Mouse (Mus musculus) MEL (cell line): ENCODE results near the gene Pyy. TPM values are rescaled to one million over a fixed set of nuclear protein-coding genes. Genes with fewer than 3 reads are reported as not detected.

Experiments used
- DNase-seq: peaks from one replicate; pipeline ENCODE4 v3.0.0; 2011; ENCODE audit warnings: low read depth, low spot score
- H3K27ac ChIP-seq: 2 replicates; pipeline ENCODE4 v1.5.1; 2012; ENCODE audit warnings: low read depth, mild to moderate bottlenecking, control low read depth, low read length, moderate library complexity; ENCODE audit not compliant: control insufficient read depth
- H3K27me3 ChIP-seq, 2 experiments: fragments of 150-350 bp in 1 of 2; sonication (generic) in 1 of 2; 2 replicates each; pipeline ENCODE4 v1.6.1; 2012; ENCODE audit warnings: low read length in 2 of 2, mild to moderate bottlenecking in 2 of 2, improper control_type of control experiment in 1 of 2, moderate library complexity in 1 of 2; ENCODE audit not compliant: insufficient read depth in 2 of 2, control insufficient read depth in 1 of 2
- H3K36me3 ChIP-seq, 2 experiments: 2 replicates each; pipeline ENCODE4 v1.6.1; 2012 to 2014; ENCODE audit warnings: low read length in 2 of 2, improper control_type of control experiment in 1 of 2, inconsistent platforms in 1 of 2, mild to moderate bottlenecking in 1 of 2; ENCODE audit not compliant: insufficient read depth in 2 of 2, control insufficient read depth in 1 of 2
- H3K4me1 ChIP-seq, 2 experiments: fragments of 150-350 bp in 1 of 2; sonication (generic) in 1 of 2; 2 replicates each; pipeline ENCODE4 v1.6.1; 2012; ENCODE audit warnings: low read length in 2 of 2, improper control_type of control experiment in 1 of 2, mild to moderate bottlenecking in 1 of 2; ENCODE audit not compliant: insufficient read depth in 2 of 2, control insufficient read depth in 1 of 2
- H3K4me3 ChIP-seq, 2 experiments: fragments of 150-350 bp in 1 of 2; sonication (generic) in 1 of 2; 2 replicates each; pipeline ENCODE4 v1.5.1; 2012; ENCODE audit warnings: low read depth in 2 of 2, low read length in 2 of 2, mild to moderate bottlenecking in 2 of 2, moderate library complexity in 2 of 2, control low read depth in 1 of 2, improper control_type of control experiment in 1 of 2; ENCODE audit not compliant: control insufficient read depth in 1 of 2, insufficient read depth in 1 of 2
- H3K79me2 ChIP-seq: 2 replicates; pipeline ENCODE4 v1.6.1; 2012; ENCODE audit warnings: mild to moderate bottlenecking, low read length, moderate library complexity; ENCODE audit not compliant: control insufficient read depth, poor library complexity, insufficient read depth
- H3K9ac ChIP-seq: 2 replicates; pipeline ENCODE4 v1.6.1; 2012; ENCODE audit warnings: low read depth, mild to moderate bottlenecking, control low read depth, low read length, moderate library complexity; ENCODE audit not compliant: control insufficient read depth, poor library complexity, severe bottlenecking
- H3K9me3 ChIP-seq: fragments of 150-350 bp; sonication (generic); replicated peaks from 2 replicates; pipeline ENCODE4 v1.6.1; 2012; ENCODE audit warnings: mild to moderate bottlenecking, low read length, improper control_type of control experiment, moderate library complexity; ENCODE audit not compliant: insufficient read depth
- CTCF ChIP-seq, 3 experiments: IDR thresholded peaks in 2 of 3; conservative IDR thresholded peaks in 1 of 3; 2 replicates each; pipeline ENCODE4 v1.5.1; 2011 to 2012; ENCODE audit warnings: low read length in 3 of 3, low read depth in 2 of 3, mild to moderate bottlenecking in 2 of 3, improper control_type of control experiment in 1 of 3, inconsistent platforms in 1 of 3, mixed read lengths in 1 of 3, moderate library complexity in 1 of 3; ENCODE audit not compliant: control insufficient read depth in 1 of 3, insufficient read depth in 1 of 3, poor library complexity in 1 of 3, severe bottlenecking in 1 of 3
- GATA1 ChIP-seq: IDR thresholded peaks from 2 replicates; pipeline ENCODE4 v1.6.1; 2011; ENCODE audit warnings: low read depth, low read length, improper control_type of control experiment
- KAT2A ChIP-seq: conservative IDR thresholded peaks from 2 replicates; pipeline ENCODE4 v1.6.1; 2012; ENCODE audit warnings: low read depth, low read length, improper control_type of control experiment, inconsistent platforms
- MAX ChIP-seq: IDR thresholded peaks from 2 replicates; pipeline ENCODE4 v1.6.1; 2011; ENCODE audit warnings: low read length, improper control_type of control experiment
- MYB ChIP-seq: IDR thresholded peaks from 2 replicates; pipeline ENCODE4 v1.6.1; 2011; ENCODE audit warnings: mild to moderate bottlenecking, low read depth, low read length, improper control_type of control experiment
- MYC ChIP-seq: IDR thresholded peaks from 2 replicates; pipeline ENCODE4 v1.6.1; 2011; ENCODE audit warnings: low read depth, mild to moderate bottlenecking, low read length, improper control_type of control experiment, moderate library complexity
- POLR2AphosphoS2 ChIP-seq: IDR thresholded peaks from 2 replicates; pipeline ENCODE4 v1.6.1; 2011; ENCODE audit warnings: low read length, improper control_type of control experiment
- RAD21 ChIP-seq: IDR thresholded peaks from 2 replicates; pipeline ENCODE4 v1.6.1; 2011; ENCODE audit warnings: mild to moderate bottlenecking, low read depth, low read length, improper control_type of control experiment
- RCOR1 ChIP-seq: IDR thresholded peaks from 2 replicates; pipeline ENCODE4 v1.6.1; 2012; ENCODE audit warnings: low read depth, mild to moderate bottlenecking, inconsistent platforms, low read length, improper control_type of control experiment
- SIN3A ChIP-seq: IDR thresholded peaks from 2 replicates; pipeline ENCODE4 v1.6.1; 2012; ENCODE audit warnings: low read length, improper control_type of control experiment, inconsistent platforms
- SMC3 ChIP-seq: IDR thresholded peaks from 2 replicates; pipeline ENCODE4 v1.6.1; 2011; ENCODE audit warnings: low read depth, low read length, improper control_type of control experiment
- USF1 ChIP-seq: IDR thresholded peaks from 2 replicates; pipeline ENCODE4 v1.6.1; 2014; ENCODE audit warnings: low read depth, mild to moderate bottlenecking, inconsistent platforms, low read length, improper control_type of control experiment, moderate library complexity
- ZC3H11A ChIP-seq: IDR thresholded peaks from 2 replicates; pipeline ENCODE4 v1.6.1; 2012; ENCODE audit warnings: low read depth, mild to moderate bottlenecking, inconsistent platforms, low read length, improper control_type of control experiment
- ZNF384 ChIP-seq: IDR thresholded peaks from 2 replicates; pipeline ENCODE4 v1.6.1; 2012; ENCODE audit warnings: low read depth, mild to moderate bottlenecking, inconsistent platforms, low read length, improper control_type of control experiment
- polyA plus RNA-seq, 2 experiments: library from polyadenylated mRNA; stranded (reverse) in 1 of 2; unstranded in 1 of 2; fragments of >175 nt in 1 of 2; fragments of >200 nt in 1 of 2; gene quantifications; 2 replicates each; pipeline versions ENCODE4 v1.2.1 to v1.2.4; 2012; ENCODE audit warnings: low replicate concordance in 2 of 2, low read depth in 1 of 2; ENCODE audit not compliant: insufficient read length in 2 of 2, insufficient read depth in 1 of 2, missing spikeins in 1 of 2
- total RNA-seq: library from RNA; depleted of rRNA; stranded (reverse); fragments of 300-350 nt; gene quantifications from 2 replicates; pipeline ENCODE4 v1.2.3, GENCODE M21; 2012; rRNA removed

Pyy gene
- total and polyA plus RNA-seq, 3 experiments = not detected

- TF ChIP-seq USF1 (no peak), KAT2A (no peak), SIN3A (no peak), MYC (no peak), CTCF (IDR thresholded peaks at IDR 0.05 in 2 of 3, conservative IDR thresholded peaks at IDR 0.05 in 1 of 3; ENCODE audit: control insufficient read depth in 1 of 3, insufficient read depth in 1 of 3, low read depth in 2 of 3, low read length in 3 of 3, poor library complexity in 1 of 3, severe bottlenecking in 1 of 3) (no peak), RAD21 (no peak), POLR2AphosphoS2 (no peak)
- H3K9me3 ChIP-seq = no peaks in the 10 kb centered on the region
- H3K27ac ChIP-seq = no peak overlapping the region
- H3K36me3 ChIP-seq = no peaks in the 10 kb centered on the region; a peak in 2 of 4 replicates
- H3K4me3 ChIP-seq = no peak overlapping the region
- no peak for DNase-seq
- no peaks in the 10 kb centered on the region for H3K4me1 ChIP-seq
- no peaks in the 10 kb centered on the region for H3K79me2 ChIP-seq
- H3K27me3 ChIP-seq = no peaks in the 10 kb centered on the region
- H3K9ac ChIP-seq = no peak overlapping the region
These were observed 45.6 kb downstream of the Pyy start for GRCm38 (mm10) chr11:102061941-102062473.

GRCm38 (mm10) chr11:102061236-102061940, 46.2 kb downstream of the Pyy start:
- TF ChIP-seq SIN3A (0 out of 2 replicates have a peak, but pooled peaks have one; percentile 30), MAX (no peak), SMC3 (peak; percentile 96), CTCF (IDR thresholded peaks at IDR 0.05 in 2 of 3, conservative IDR thresholded peaks at IDR 0.05 in 1 of 3; ENCODE audit: control insufficient read depth in 1 of 3, insufficient read depth in 1 of 3, low read depth in 2 of 3, low read length in 3 of 3, poor library complexity in 1 of 3, severe bottlenecking in 1 of 3) (peak; percentile 97 to 99 (median 97)), RCOR1 (no peak), GATA1 (no peak), ZC3H11A (peak; percentile 87), MYB (no peak), ZNF384 (peak; percentile 90), RAD21 (peak; percentile 96), USF1 (peak; percentile 83)
- TF ChIP-seq, all 39 proteins: peak for 7
- Histone ChIP-seq H3K27ac (no peak overlapping the region), H3K4me3 (no peak overlapping the region), H3K4me1 (no peaks in the 10 kb centered on the region), H3K36me3 (no peaks in the 10 kb centered on the region; a peak in 2 of 4 replicates), H3K27me3 (no peaks in the 10 kb centered on the region), H3K9me3 (no peaks in the 10 kb centered on the region), H3K79me2 (no peaks in the 10 kb centered on the region), H3K9ac (no peak overlapping the region)
- peak; percentile 84 for DNase-seq

Other genes with a start within 250 kb of the Pyy start
- not detected in 2 replicates for gene Meox1, start 213.5 kb downstream of the Pyy start, total RNA-seq
- not detected for gene Meox1, start 213.5 kb downstream of the Pyy start, polyA plus RNA-seq
- not detected in 2 replicates for gene Sost, start 140.8 kb downstream of the Pyy start, total RNA-seq
- not detected for gene Sost, start 140.8 kb downstream of the Pyy start, polyA plus RNA-seq
- not detected in 2 replicates for gene Cfap97d1, start 123.6 kb downstream of the Pyy start, total RNA-seq
- gene Cfap97d1, start 123.6 kb downstream of the Pyy start, polyA plus RNA-seq = not detected
- gene Dusp3, start 120.8 kb downstream of the Pyy start, total RNA-seq = 18.4 and 18.7 TPM in 2 replicates
- gene Dusp3, start 120.8 kb downstream of the Pyy start, polyA plus RNA-seq = 10 to 100 TPM; 29.8 to 35.5 TPM
- 4.6 and 5.5 TPM in 2 replicates for gene Mpp3, start 79.4 kb downstream of the Pyy start, total RNA-seq
- gene Mpp3, start 79.4 kb downstream of the Pyy start, polyA plus RNA-seq = 1 to 10 TPM in 1 of 2 experiments, not detected in 1; 7.1 TPM
- 0.08 TPM in 1 of 2 replicates, not detected in the other for gene Cd300lg, start 66.3 kb downstream of the Pyy start, total RNA-seq
- under 1 TPM in 1 of 2 experiments, not detected in 1; 0.26 TPM for gene Cd300lg, start 66.3 kb downstream of the Pyy start, polyA plus RNA-seq
- 2.9 and 4.6 TPM in 2 replicates for gene Mpp2, start 19.3 kb downstream of the Pyy start, total RNA-seq
- 10 to 100 TPM in 1 of 2 experiments, not detected in 1; 16.3 TPM for gene Mpp2, start 19.3 kb downstream of the Pyy start, polyA plus RNA-seq
- gene Ppy, start 6.5 kb downstream of the Pyy start, total RNA-seq = not detected in 2 replicates
- not detected for gene Ppy, start 6.5 kb downstream of the Pyy start, polyA plus RNA-seq
- 5.4 and 6.6 TPM in 2 replicates for gene Nags, start 37.7 kb upstream of the Pyy start, total RNA-seq
- 1 to 10 TPM in 1 of 2 experiments, not detected in 1; 9.7 TPM for gene Nags, start 37.7 kb upstream of the Pyy start, polyA plus RNA-seq
- 43.9 and 45.1 TPM in 2 replicates for gene Tmem101, start 48.6 kb upstream of the Pyy start, total RNA-seq
- gene Tmem101, start 48.6 kb upstream of the Pyy start, polyA plus RNA-seq = 10 to 100 TPM in 1 of 2 experiments, not detected in 1; 30.1 TPM
- 74.2 and 75.0 TPM in 2 replicates for gene Lsm12, start 77.5 kb upstream of the Pyy start, total RNA-seq
- 100 to 1,000 TPM; 128 to 150 TPM for gene Lsm12, start 77.5 kb upstream of the Pyy start, polyA plus RNA-seq
- gene G6pc3, start 81.8 kb upstream of the Pyy start, total RNA-seq = 46.4 and 48.9 TPM in 2 replicates
- gene G6pc3, start 81.8 kb upstream of the Pyy start, polyA plus RNA-seq = 100 to 1,000 TPM in 1 of 2 experiments, not detected in 1; 104 TPM
- 9.1 and 10.4 TPM in 2 replicates for gene Hdac5, start 122.3 kb upstream of the Pyy start, total RNA-seq
- gene Hdac5, start 122.3 kb upstream of the Pyy start, polyA plus RNA-seq = 10 to 100 TPM in 1 of 2 experiments, not detected in 1; 29.3 TPM
- gene BC030867, start 141.1 kb upstream of the Pyy start, total RNA-seq = 19.5 and 20.0 TPM in 2 replicates
- gene BC030867, start 141.1 kb upstream of the Pyy start, polyA plus RNA-seq = 10 to 100 TPM; 36.2 to 51.7 TPM
- gene Asb16, start 160.9 kb upstream of the Pyy start, total RNA-seq = 3.9 and 4.4 TPM in 2 replicates
- gene Asb16, start 160.9 kb upstream of the Pyy start, polyA plus RNA-seq = 1 to 10 TPM in 1 of 2 experiments, not detected in 1; 8.5 TPM
- gene Tmub2, start 177.1 kb upstream of the Pyy start, total RNA-seq = 27.0 and 29.3 TPM in 2 replicates
- 10 to 100 TPM in 1 of 2 experiments, not detected in 1; 40.5 TPM for gene Tmub2, start 177.1 kb upstream of the Pyy start, polyA plus RNA-seq
- gene Atxn7l3, start 188.8 kb upstream of the Pyy start, total RNA-seq = 40.5 and 46.7 TPM in 2 replicates
- gene Atxn7l3, start 188.8 kb upstream of the Pyy start, polyA plus RNA-seq = 10 to 100 TPM; 39.4 to 53.0 TPM
- 151 and 189 TPM in 2 replicates for gene Ubtf, start 211.9 kb upstream of the Pyy start, total RNA-seq
- 100 to 1,000 TPM in 1 of 2 experiments, 10 to 100 TPM in 1; 76.5 to 145 TPM for gene Ubtf, start 211.9 kb upstream of the Pyy start, polyA plus RNA-seq